Mouse (Mus musculus) CH12.LX (cell line): ENCODE measurements around the gene Palmd. TPM values are rescaled to one million over a fixed set of nuclear protein-coding genes. Genes with fewer than 3 reads are reported as not detected.

ENCODE experiments used
- DNase-seq: peaks from one replicate; pipeline ENCODE4 v3.0.0-alpha.2; 2013; ENCODE audit errors: extremely low read depth
- H3K27ac ChIP-seq: 2 replicates; pipeline ENCODE4 v1.5.1; 2012; ENCODE audit warnings: low read depth, mild to moderate bottlenecking, control low read depth, moderate library complexity; ENCODE audit not compliant: insufficient read depth
- H3K27me3 ChIP-seq: replicated peaks from 2 replicates; pipeline ENCODE3; 2012; ENCODE audit warnings: inconsistent platforms
- H3K36me3 ChIP-seq, 2 experiments: replicated peaks in 1 of 2; 2 replicates each; pipeline versions ENCODE3 to v1.6.1; 2012; ENCODE audit warnings: inconsistent platforms in 1 of 2, low read length in 1 of 2, mild to moderate bottlenecking in 1 of 2, mixed read lengths in 1 of 2, moderate library complexity in 1 of 2; ENCODE audit not compliant: control insufficient read depth in 1 of 2, insufficient read depth in 1 of 2
- H3K4me1 ChIP-seq, 2 experiments: 2 replicates each; pipeline ENCODE4 v1.6.1; 2012; ENCODE audit warnings: inconsistent platforms in 1 of 2, moderate library complexity in 1 of 2; ENCODE audit not compliant: insufficient read depth in 2 of 2, control insufficient read depth in 1 of 2
- H3K4me2 ChIP-seq: 2 replicates; pipeline ENCODE4 v1.6.1; 2012; ENCODE audit warnings: low read depth, mild to moderate bottlenecking, control low read depth; ENCODE audit not compliant: poor library complexity, insufficient read depth, severe bottlenecking
- H3K4me3 ChIP-seq, 3 experiments: fragments of 150-350 bp in 1 of 3; sonication (generic) in 1 of 3; replicated peaks in 1 of 3; 2 replicates each; pipeline versions ENCODE3 to v1.5.1; 2011 to 2012; ENCODE audit warnings: low read depth in 2 of 3, low read length in 2 of 3, mild to moderate bottlenecking in 2 of 3, moderate library complexity in 2 of 3, control low read depth in 1 of 3, improper control_type of control experiment in 1 of 3, inconsistent platforms in 1 of 3, mixed read lengths in 1 of 3; ENCODE audit not compliant: poor library complexity in 1 of 3
- H3K79me2 ChIP-seq: replicated peaks from 2 replicates; pipeline ENCODE4 v1.6.1; 2012; ENCODE audit warnings: mild to moderate bottlenecking, moderate library complexity; ENCODE audit not compliant: control insufficient read depth, poor library complexity, insufficient read depth, severe bottlenecking; ENCODE audit errors: extremely low read depth
- H3K9ac ChIP-seq: 2 replicates; pipeline ENCODE4 v1.6.1; 2012; ENCODE audit warnings: low read depth, mild to moderate bottlenecking, control low read depth, moderate library complexity; ENCODE audit not compliant: insufficient read depth
- H3K9me3 ChIP-seq: replicated peaks from 2 replicates; pipeline ENCODE3; 2012; ENCODE audit warnings: low read length, inconsistent platforms, mixed read lengths
- BHLHE40 ChIP-seq: IDR thresholded peaks from 2 replicates; pipeline ENCODE4 v1.6.1; 2011; ENCODE audit warnings: mild to moderate bottlenecking, low read depth, low read length, improper control_type of control experiment
- CTCF ChIP-seq, 2 experiments: IDR thresholded peaks in 1 of 2; conservative IDR thresholded peaks in 1 of 2; 2 replicates each; pipeline ENCODE4 v1.5.1; 2011 to 2012; ENCODE audit warnings: low read depth in 2 of 2, low read length in 2 of 2, improper control_type of control experiment in 1 of 2, inconsistent platforms in 1 of 2, mild to moderate bottlenecking in 1 of 2, moderate library complexity in 1 of 2
- ETS1 ChIP-seq: conservative IDR thresholded peaks from 2 replicates; pipeline ENCODE4 v1.6.1; 2012; ENCODE audit warnings: low read depth, mild to moderate bottlenecking, inconsistent platforms, low read length, improper control_type of control experiment, moderate library complexity
- GABPA ChIP-seq: IDR thresholded peaks from 2 replicates; pipeline ENCODE4 v1.6.1; 2012; ENCODE audit warnings: low read depth, low read length, improper control_type of control experiment, inconsistent platforms; ENCODE audit not compliant: insufficient replicate concordance
- HCFC1 ChIP-seq: IDR thresholded peaks from 2 replicates; pipeline ENCODE4 v1.6.1; 2012; ENCODE audit warnings: low read depth, mild to moderate bottlenecking, inconsistent platforms, low read length, improper control_type of control experiment
- JUN ChIP-seq: IDR thresholded peaks from 2 replicates; pipeline ENCODE4 v1.6.1; 2011; ENCODE audit warnings: low read depth, mild to moderate bottlenecking, low read length, improper control_type of control experiment, moderate library complexity; ENCODE audit not compliant: insufficient read depth
- MAZ ChIP-seq: IDR thresholded peaks from 2 replicates; pipeline ENCODE4 v1.6.1; 2012; ENCODE audit warnings: low read depth, mild to moderate bottlenecking, inconsistent platforms, low read length, improper control_type of control experiment, moderate library complexity
- MEF2A ChIP-seq: IDR thresholded peaks from 2 replicates; pipeline ENCODE4 v1.6.1; 2014; ENCODE audit warnings: low read depth, mild to moderate bottlenecking, inconsistent platforms, low read length, improper control_type of control experiment, borderline replicate concordance
- MXI1 ChIP-seq: IDR thresholded peaks from 2 replicates; pipeline ENCODE4 v1.6.1; 2011; ENCODE audit warnings: mild to moderate bottlenecking, low read depth, low read length, improper control_type of control experiment
- RAD21 ChIP-seq: IDR thresholded peaks from 2 replicates; pipeline ENCODE4 v1.6.1; 2011; ENCODE audit warnings: low read depth, mild to moderate bottlenecking, low read length, improper control_type of control experiment, moderate library complexity
- SIN3A ChIP-seq: IDR thresholded peaks from 2 replicates; pipeline ENCODE4 v1.6.1; 2012; ENCODE audit warnings: low read length, improper control_type of control experiment, inconsistent platforms
- TBP ChIP-seq: conservative IDR thresholded peaks from 2 replicates; pipeline ENCODE4 v1.6.1; 2011; ENCODE audit warnings: low read depth, low read length, improper control_type of control experiment
- USF2 ChIP-seq: conservative IDR thresholded peaks from 2 replicates; pipeline ENCODE4 v1.6.1; 2011; ENCODE audit warnings: low read depth, low read length, improper control_type of control experiment
- ZMIZ1 ChIP-seq: IDR thresholded peaks from 2 replicates; pipeline ENCODE4 v1.6.1; 2012; ENCODE audit warnings: low read depth, mild to moderate bottlenecking, inconsistent platforms, low read length, improper control_type of control experiment
- ZNF384 ChIP-seq: IDR thresholded peaks from 2 replicates; pipeline ENCODE4 v1.6.1; 2012; ENCODE audit warnings: low read depth, low read length, improper control_type of control experiment, inconsistent platforms
- dilution Hi-C: fragments of 300-500 bp; cut with MboI; formaldehyde crosslinking; loops from 2 replicates; pipeline ENCODE4 v1.14.3; 2020; ENCODE audit warnings: low sequenced_read_pairs; ENCODE audit not compliant: extremely low pct_unique_long_range_greater_than_20kb, extremely low pct_ligation_motif_present
- in situ Hi-C: fragments of 300-500 bp; cut with MboI; formaldehyde crosslinking; loops from 3 replicates; pipeline ENCODE4 v1.14.3; 2019; ENCODE audit warnings: low sequenced_read_pairs, low pct_ligation_motif_present, low pct_unique_long_range_greater_than_20kb, mixed read lengths
- polyA plus RNA-seq: library from polyadenylated mRNA; unstranded; fragments of >175 nt; gene quantifications from 2 replicates; pipeline ENCODE4 v1.2.1, GENCODE M21; 2012; ENCODE audit warnings: low read depth; ENCODE audit not compliant: insufficient read length
- total RNA-seq, 2 experiments: library from RNA; depleted of rRNA; stranded (reverse); fragments of 300-350 nt in 1 of 2; fragments of >200 nt in 1 of 2; gene quantifications; 2 replicates each; pipeline ENCODE4 v1.2.3; 2012 to 2014

Gene Palmd
- total and polyA plus RNA-seq, 3 experiments: not detected

- Histone ChIP-seq H3K27ac (no peak overlapping the region), H3K36me3 (no peaks in the 10 kb centered on the region), H3K4me1 (no peaks in the 10 kb centered on the region), H3K9ac (peak overlapping the region; percentile 44), H3K4me2 (peak overlapping the region; percentile 97), H3K9me3 (peaks cover 4% of the 10 kb centered on the region), H3K79me2 (no peaks in the 10 kb centered on the region), H3K27me3 (no peaks in the 10 kb centered on the region), H3K4me3 (peak overlapping the region in 1 of 3 experiments; percentile 10)
- in situ Hi-C loops (no loop called here), dilution Hi-C loops (no loop called here)
- no peak for DNase-seq
- TF ChIP-seq HCFC1 (no peak), JUN (no peak), GABPA (no peak), BHLHE40 (no peak), MEF2A (no peak), CTCF (conservative IDR thresholded peaks at IDR 0.05 in 1 of 2, IDR thresholded peaks at IDR 0.05 in 1 of 2; ENCODE audit: low read depth in 2 of 2, low read length in 2 of 2) (no peak), ZNF384 (no peak), MXI1 (no peak)
Measured at GRCm38 (mm10) chr3:116981811-116982575, 13.2 kb upstream of the Palmd start.

DNA sequence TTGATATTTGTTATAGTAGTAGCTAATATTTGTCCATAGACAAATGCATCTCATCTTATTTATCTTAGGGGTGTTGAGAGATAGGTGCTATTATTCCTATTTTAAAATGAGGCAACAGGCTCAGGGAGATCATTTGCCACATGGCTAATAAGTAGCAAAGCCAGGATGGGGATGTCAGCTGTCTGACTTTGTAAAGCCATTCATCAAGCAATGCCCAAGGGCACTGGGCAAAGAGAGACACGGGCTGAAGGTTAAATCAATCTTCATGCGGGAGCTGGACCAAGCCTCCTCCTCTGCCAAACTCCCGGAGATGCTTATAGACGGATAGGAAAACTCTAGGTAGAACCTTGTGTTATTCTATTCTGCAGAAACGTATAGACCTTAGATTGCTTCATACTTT lies 999 bp upstream of the Palmd start:
- no peaks in the 10 kb centered on the region; the same call in 1 of the 2 replicates for H3K79me2 ChIP-seq
- H3K27me3 ChIP-seq: no peaks in the 10 kb centered on the region
- H3K4me3 ChIP-seq: no peak overlapping the region
- in situ Hi-C loops (no loop called here), dilution Hi-C loops (no loop called here)
- DNase-seq: no peak
- no peak overlapping the region for H3K9ac ChIP-seq
- H3K4me2 ChIP-seq: no peak overlapping the region
- TF ChIP-seq RAD21 (no peak), MAZ (no peak), SIN3A (no peak), ZMIZ1 (no peak), BHLHE40 (no peak), TBP (no peak), CTCF (conservative IDR thresholded peaks at IDR 0.05 in 1 of 2, IDR thresholded peaks at IDR 0.05 in 1 of 2; ENCODE audit: low read depth in 2 of 2, low read length in 2 of 2) (no peak), USF2 (no peak), ETS1 (no peak)
- no peaks in the 10 kb centered on the region for H3K9me3 ChIP-seq
- H3K4me1 ChIP-seq: no peaks in the 10 kb centered on the region
- no peak overlapping the region for H3K27ac ChIP-seq
- H3K36me3 ChIP-seq: no peaks in the 10 kb centered on the region
